Mouse (Mus musculus): ENCODE measurements around the gene Kirrel3. TPM values are rescaled to one million over a fixed set of nuclear protein-coding genes. Genes with fewer than 3 reads are reported as not detected.

Gene Kirrel3
- total RNA-seq, 2 experiments from 2014 or later = 1.3 to 1.7 TPM

DNA sequence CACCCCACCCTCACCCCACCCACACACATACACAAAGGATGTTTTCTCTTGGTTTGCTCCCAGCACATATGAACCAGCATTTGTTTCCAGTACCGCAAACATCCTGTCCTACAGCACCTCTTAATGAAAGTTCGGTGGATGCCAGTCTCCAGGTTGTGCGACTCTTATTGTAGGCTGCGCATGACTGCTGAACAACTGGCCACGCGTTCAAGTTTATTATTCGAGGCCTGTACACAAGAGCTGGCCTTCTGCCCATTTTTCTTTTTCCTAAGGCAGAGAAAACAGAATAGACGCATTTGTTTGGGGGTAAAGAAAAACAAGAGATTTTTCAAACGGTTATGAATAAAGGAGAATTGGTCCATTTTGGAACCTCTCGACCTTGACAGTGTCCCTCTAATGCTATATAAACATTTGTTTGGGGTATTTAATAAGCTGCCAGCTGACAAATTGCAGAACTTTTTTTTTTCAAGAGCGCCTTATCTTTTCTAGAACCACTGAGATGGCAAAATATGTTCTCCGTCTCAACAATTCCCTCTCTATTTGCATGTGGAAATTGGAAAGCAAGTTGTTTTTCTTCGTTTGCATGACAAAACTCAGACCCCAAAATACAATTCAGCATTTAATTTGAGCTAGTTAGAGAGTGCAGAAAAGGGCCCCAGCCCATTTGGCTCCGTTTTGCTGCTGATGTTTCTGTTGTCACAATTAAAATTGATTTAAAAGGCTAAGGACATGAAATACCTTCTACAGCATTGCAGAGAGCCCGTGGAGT, 179.9 kb downstream of the Kirrel3 start:
- intact Hi-C loops (cut with DNase I) = no loop called here
- no peak for DNase-seq

DNA sequence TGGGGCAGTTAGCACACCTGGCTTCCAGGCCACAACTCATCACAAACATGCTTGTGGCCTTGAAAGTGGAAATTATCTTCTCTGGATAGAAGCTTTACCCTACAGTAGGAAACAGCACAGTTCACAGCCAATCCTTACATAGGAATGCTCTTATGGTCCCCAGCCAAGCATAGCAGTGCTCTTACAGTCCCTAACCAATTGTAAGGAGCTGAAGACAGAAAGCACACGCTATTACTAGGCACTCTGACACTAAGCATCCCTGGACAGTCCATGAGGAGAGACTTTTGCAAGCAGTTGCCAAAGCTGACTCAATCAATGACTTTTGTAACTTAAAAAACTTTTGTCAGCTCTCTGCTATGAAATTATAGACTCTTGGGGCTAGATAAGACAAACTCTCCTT, 181.5 kb downstream of the Kirrel3 start:
- intact Hi-C loops (cut with DNase I) = no loop called here
- no peak for DNase-seq

DNA sequence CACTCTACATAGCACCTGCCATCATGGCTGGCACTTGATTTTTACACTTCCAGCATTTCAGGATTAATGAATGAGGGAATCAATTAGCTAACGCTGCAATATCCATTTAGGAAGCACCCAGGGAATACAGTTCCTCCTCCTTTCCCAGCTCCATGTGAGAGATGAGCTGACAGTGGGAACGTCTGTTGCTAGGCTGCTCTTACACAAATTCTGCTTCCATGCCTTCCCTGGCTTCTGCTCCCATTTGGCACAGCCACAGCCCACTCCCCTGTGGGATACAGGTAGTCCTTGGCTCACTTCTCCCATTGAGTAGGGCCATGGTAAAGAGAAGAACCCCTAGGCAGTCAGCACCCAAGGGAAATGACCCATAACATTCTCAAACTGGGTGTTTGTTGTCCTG, 185.2 kb downstream of the Kirrel3 start:
- intact Hi-C loops (cut with DNase I) = no loop called here
- no peak for DNase-seq

DNA sequence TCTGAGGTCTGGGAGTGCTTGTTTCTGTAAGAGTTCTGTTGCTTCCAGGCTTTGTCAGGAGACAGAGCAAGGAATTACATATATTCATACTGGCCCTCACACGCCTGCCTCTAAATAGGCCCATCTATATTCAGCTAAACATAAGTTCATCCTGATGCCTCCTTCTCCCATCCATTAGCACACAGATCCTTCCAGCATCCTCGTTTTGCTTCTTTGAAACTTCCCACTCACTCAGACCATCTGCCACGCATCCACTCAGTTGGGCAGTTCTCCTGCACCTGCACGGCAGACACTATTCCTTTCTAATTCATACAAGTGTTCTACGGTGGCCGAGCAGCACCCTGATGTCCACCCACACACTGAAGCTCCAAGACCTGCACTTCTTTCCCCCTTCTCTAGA, 201.1 kb downstream of the Kirrel3 start:
- no peak for DNase-seq
- intact Hi-C loops (cut with DNase I) = no loop called here

DNA sequence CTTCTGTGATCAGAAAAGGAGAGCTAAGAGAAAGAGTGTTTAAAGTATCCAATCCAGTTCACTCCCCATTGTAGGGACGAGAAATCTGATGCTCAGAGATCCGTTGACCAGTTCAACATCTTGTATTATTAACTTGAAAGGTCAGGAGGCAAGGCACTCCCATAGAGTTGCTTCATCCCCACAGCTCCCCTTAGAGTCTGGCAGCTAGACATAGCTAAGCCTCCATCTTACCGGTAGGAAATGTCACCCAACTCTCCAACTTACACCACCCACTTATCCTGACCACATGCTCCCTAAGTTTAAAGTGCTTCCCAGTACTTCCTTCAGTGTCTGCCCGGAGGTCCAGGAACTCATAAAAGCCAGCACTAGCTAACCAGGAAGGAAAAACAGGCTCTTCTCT, 202.7 kb downstream of the Kirrel3 start:
- intact Hi-C loops (cut with DNase I) = no loop called here
- no peak for DNase-seq

DNA sequence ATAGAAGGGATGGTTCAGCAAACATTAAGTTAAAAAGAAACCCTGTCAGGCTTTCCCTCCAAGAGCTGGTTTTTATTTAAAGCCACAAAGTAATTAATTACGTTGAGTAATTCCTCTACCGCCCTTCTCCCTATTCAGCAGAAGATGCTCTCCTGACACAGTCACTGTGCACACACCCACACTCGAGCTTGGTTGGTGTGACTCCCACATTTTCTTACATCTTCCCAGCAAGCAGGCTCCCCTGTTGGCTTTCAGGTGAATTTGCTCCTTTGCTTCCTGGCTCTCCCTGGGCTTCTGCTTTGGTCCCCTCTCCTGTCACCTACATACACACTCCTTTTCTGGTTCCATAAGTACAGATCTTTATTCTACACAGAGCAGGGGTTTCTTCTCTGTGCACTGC, 203.7 kb downstream of the Kirrel3 start:
- intact Hi-C loops (cut with DNase I) = no loop called here
- DNase-seq = no peak

DNA sequence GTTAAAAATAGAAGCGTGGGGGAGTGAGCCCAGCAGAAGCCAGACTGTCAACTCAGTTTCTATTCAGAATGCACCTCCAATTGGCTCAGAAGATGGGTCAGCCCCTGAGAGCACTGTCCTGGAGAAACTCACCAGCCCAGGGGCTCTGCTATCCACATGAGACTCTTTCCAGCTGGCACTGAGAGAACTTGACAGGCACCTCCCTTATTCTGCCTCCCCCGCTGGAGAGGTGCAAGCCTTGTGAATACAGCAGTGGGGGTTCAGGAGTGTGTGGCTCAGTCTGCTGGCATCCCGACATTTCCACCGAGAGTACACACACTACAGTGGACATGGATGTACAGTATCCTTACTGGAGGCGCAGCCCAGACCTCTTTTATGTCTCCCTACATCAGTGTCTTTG, 210.0 kb downstream of the Kirrel3 start:
- no peak for DNase-seq

DNA sequence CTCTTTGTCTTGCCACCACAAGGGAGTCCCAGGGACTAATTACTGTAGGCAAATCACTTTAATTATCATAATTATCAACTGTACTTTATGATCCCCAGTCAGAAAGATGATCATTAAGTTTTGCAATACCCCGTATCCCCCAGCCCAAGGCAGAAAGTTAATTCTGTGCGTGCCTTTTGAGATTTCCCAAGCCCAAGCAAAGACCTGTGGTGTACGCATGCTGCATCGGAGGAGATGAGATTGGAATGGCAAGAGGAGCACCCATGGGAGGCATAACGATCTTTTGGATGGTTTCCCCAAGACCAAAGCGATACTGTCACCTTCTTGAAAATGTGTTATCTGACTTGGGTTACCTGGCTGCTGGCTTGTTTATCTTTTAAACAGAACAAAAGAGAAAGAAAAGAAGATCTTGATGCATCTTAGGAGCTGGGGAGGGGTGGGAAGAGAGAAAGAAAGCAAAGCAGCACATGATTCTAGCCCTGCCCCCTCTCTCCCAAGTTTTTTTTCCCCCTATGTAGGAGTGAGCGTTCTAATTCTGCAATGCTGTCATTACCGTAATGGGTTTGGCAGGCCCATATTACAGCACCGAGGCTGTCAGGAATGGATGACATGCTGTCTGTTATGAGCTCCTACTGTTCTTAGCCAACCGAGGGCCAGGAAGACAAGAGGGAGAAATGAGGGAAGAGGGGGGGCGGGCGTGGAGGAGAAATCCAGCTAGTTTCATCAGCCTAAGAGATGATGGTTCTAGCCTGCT, 218.0 kb downstream of the Kirrel3 start:
- no peak for DNase-seq
- intact Hi-C loops (cut with DNase I) = no loop called here

More for the DNA sequence above, 210.0 kb downstream of the Kirrel3 start:
- intact Hi-C loops (cut with DNase I) = no loop called here

DNA sequence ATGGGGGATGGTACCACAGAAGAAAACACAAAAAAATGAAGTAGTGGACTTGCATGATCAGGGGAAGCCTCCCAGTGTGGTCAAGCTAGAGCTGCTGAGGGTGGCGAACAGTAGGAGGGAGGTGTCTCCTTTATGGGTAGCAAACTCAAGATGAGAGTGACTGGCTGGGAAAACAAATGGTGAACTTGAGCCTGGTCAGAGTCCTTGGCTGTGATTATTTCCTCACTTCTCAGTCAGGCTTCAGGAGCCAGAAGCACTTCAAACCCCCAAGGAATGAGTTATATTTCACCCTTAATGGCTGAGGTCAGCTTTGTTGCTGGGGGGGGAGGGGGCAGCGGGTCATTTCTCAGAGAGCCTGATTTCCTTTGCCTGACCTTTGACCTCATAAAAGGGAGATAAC, 218.7 kb downstream of the Kirrel3 start:
- DNase-seq = no peak

DNA sequence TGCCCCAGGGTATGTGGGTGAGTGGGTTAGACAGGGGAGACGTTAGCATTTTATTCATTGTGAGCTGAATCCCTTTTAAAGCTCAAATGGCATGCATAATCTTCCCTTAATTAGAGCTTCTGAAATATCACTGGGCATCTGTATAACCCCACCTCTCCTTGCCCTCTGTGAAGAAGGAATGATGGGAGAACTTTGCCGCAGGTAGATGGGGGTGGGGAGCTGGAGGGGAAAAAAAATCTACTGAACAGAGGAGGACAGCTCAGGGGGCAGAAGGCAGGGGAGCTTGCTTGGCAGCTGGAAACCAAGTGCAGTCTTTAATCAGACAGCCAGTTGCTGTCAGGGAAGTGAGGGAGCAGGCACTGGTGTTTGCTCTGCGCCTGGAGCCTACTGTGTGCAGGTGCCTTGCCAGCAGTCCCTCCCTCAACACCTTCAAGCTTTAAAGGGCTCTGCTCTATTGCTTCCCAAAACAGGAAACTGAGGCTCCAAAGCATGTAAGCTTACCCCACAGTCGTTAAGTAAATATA, 220.7 kb downstream of the Kirrel3 start:
- no peak for DNase-seq
- intact Hi-C loops (cut with DNase I) = no loop called here

More for the DNA sequence above, 218.7 kb downstream of the Kirrel3 start:
- intact Hi-C loops (cut with DNase I) = no loop called here

DNA sequence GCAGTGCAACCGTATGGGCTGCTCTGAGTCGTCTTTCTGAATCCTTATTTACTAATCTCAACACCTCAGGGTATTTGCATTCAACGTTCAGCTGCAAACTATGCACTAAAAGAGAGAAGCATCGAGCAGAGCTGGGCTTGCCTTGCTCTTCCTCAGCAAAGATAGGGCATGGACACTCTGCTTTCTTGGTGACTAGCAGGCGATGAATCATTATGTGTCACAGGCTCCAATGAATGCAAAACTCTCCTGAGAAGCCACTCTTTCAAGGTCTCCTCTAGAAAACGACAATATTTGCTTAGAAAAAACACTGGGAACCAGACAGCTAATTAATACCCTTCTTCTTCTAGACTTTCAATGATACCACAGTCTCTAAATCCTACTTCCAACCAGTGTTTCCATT, 223.0 kb downstream of the Kirrel3 start:
- no peak for DNase-seq
- intact Hi-C loops (cut with DNase I) = no loop called here

DNA sequence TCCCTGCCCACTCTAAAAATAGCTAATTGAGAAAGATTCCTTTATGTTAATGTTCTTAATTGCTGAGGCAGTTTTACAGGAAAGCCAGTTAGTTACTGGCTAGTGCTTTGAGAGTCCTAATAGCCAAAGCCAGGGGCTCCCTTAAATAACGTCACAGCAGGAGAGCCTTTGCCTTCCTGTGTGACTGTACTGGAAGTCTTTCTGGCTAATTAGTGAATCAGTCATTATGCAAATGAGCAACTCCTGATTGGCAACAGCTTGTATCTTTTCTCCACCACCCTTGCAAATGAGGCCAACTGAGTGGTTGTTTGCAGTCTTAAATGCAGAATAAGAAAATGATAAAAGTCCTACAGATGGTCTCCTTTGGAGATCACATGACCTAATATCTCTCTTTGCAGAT, 226.3 kb downstream of the Kirrel3 start:
- DNase-seq = no peak
- intact Hi-C loops (cut with DNase I) = no loop called here

DNA sequence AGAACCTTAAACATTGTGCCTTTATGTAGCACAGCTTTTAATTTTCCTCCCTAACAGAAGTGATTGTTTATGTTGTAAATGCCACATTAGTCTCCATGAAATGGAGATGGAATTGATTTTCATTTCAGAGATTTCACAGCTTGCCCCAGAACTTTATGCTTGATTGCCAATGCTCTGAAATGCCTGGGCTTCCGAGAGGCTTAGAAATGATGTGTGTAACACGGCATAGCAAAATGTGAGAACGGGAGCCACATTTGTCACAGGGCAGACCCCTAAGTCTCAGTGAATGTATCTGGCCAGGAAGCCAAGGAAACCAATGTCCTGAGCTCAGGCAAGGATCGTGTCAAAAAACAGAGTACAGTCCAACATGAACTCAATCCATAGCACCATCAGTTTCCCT, 227.3 kb downstream of the Kirrel3 start:
- intact Hi-C loops (cut with DNase I) = no loop called here
- DNase-seq = no peak

DNA sequence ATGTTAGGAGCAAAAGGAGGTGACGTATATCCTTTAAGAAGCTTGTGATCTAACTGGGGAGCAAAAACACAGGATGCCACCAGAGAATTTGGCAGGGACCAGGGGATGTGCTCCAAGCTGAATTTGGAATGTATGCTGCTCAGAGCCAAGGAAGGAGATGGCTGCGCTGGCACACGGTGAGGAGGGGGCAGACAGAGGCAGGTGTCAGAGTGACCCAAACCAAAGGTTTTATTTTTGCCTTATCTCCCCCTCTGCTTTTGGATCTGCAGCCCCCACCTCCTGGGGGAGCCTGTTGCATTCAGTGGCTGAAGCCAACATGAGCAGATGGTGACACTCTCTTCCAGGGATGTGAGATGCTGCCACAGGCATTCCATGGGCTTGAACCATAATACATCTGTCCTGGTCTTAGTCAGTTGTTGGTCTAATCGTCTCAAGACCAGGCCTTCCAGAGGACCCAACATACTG, 227.8 kb downstream of the Kirrel3 start:
- intact Hi-C loops (cut with DNase I) = no loop called here
- no peak for DNase-seq

DNA sequence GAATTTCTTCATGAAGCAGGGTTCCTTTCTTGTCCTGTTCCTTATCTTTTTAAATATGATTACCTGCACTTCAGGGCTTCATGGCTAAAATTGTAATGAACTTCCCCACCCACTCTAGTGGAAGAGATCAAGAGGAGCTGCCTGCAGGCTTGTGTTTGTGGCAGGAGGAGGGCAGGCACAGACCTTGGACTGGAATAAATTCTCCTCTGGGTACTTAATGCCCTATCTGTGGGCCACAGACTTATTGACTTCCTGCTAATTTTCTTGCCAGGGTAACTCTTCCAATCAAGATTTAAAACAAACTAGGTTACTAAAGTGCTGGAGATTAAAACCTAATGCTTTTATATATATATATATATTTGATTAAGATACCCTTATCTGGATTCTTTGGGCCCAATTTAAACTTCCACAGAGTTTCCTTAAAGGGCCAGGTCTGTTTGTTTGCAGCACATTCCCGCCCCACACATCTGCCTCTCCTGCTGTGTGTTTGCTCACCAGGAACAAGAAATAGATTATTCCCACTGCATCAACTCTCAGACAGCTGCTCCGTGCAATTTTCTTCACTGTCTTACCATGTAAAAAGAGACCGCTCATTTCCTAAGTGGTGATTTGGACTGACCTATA, 229.4 kb downstream of the Kirrel3 start:
- DNase-seq = no peak
- intact Hi-C loops (cut with DNase I) = no loop called here

DNA sequence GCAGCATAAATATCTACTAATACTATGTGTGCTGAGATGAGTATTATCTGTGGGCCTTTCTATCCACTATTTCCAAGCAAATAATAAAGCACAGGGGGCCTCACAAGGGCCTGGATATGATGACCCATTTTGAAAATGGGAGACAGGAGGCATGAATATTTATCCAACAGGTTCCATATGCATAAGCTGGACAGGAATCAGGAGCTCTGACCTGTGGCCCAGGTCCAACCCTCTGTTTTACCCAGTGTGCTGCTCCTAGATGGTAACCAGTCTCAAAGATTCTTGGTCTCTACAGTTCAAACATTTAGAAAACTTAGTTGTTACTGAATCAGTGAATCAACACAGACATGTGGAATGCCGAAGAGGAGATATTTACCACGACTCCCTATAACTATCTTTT, 230.8 kb downstream of the Kirrel3 start:
- intact Hi-C loops (cut with DNase I) = no loop called here
- no peak for DNase-seq

DNA sequence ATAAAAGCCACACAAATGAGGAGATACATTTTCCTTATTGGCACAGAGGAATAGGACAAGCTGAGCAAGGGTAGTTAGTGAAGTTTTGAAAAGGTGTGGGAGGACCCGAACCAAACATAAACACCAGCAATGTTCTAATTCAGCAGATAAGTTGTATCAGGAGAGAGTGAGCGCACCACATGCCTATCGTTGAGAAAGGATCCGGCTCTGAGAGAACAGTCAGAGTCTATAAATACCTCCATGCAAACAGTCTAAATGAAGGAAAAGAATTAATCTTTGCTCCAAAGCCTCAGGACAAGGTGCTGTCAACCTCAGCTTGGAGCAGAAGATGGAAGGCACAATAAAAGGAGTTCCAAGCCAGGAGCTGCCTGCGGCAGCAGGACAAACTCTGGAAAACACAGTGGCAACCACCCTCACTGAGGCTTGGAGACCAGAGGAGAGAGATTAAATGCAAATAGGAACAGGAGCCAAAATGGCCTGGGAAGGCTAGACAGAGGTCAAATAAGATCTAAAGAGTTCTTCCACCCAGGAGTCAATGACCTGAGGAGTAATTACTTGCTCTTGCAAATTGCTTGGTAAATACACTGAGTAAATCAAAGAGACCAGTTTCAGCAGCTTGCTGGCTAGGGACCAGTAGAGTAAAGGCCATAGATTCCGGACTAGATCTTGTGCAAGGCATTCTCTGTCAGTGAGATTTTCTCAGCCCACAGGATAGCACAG, 235.9 kb downstream of the Kirrel3 start:
- intact Hi-C loops (cut with DNase I) = no loop called here
- peak; percentile 4 to 5 for DNase-seq

DNA sequence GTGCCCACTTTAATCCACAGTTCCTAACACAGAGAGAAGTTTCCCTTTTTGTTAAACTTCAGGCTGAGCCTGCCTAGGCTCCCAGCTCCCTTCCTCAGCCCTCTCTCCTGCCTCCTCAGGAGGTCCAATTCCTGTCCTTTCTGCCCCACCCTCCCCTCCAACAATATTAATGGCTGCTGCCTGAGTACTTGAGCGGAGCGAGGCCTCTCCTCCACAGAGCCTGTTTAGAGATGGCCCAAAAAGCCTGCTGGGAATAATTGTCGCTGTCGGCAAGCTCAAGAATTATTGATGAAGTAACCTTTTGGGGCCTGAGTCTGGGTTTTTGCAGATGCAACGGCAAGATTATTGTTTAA, 236.5 kb downstream of the Kirrel3 start:
- intact Hi-C loops (cut with DNase I) = no loop called here
- DNase-seq = no peak

DNA sequence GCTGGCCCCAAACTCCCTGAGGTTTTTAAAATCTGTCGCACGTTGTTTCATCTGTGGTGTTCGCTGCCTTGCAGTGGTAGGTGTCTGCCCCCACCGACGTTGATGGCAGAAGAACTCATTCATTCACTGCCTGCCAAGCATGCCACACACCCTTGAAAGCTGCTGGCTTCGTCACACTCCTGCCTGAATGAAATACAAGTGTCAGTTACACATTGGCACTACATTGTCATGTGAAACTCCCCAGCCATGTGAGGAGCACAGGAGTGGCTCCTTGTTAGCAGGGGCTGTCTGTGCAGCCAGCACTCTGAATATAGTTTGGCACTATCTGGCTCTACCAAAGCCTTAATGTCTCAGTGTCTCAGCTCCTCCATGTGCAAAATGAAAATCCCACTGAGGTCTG, 246.8 kb downstream of the Kirrel3 start:
- intact Hi-C loops (cut with DNase I) = no loop called here
- peak; percentile 15 for DNase-seq

DNA sequence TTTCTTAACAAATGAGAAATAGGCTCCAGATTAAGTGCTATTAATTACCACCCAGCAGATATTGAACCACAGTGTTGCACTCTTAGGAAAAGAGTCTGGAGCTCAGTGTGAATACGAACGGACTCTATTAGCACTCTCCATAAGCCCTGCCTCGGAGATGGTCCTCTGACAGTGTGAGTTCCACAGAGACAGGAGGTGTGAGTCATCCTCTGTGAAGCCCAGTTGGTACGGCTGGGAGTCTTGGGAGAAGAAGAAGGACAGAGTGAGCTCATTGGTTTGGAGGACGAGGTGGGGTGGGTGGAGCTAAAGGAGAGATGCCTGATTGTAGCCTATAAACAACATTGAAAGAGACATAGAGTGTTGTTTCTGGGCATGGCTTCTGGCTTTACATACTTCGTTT, 247.9 kb downstream of the Kirrel3 start:
- DNase-seq = no peak
- intact Hi-C loops (cut with DNase I) = no loop called here

DNA sequence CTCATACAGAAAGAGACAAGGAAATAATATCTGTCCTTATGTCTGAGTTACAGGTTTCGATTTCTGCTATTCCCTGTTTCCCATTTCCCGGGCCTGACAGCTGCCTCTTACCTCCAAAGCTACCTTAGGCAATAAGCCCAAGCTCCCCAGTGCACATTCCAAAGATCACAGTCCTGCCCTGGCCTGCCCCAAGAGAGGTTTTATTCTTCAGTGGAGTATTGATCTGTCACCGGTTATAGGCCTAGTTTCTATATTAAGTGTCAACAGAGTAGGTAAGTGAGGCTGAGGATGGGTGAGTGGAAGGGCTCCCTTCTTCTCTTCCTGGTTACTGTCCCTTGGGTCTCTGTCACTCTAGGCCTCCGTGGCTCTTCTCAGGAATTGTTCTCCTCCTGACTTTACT, 249.3 kb downstream of the Kirrel3 start:
- intact Hi-C loops (cut with DNase I) = no loop called here
- no peak for DNase-seq

Measured in heart, postnatal 10 days (tissue).